Mouse (Mus musculus): ENCODE results near the gene Ddr1.

Gene Ddr1

GRCm38 (mm10) chr17:35719616-35720339 lies 15.4 kb upstream of the Ddr1 start:
- no peak for DNase-seq

GRCm38 (mm10) chr17:35717080-35717479 lies 12.7 kb upstream of the Ddr1 start:
- no peak for DNase-seq

GRCm38 (mm10) chr17:35716114-35716513 lies 11.7 kb upstream of the Ddr1 start:
- DNase-seq, result no peak

- DNase-seq, result peak; percentile 62 to 85
Measured at GRCm38 (mm10) chr17:35710705-35711347, 6.4 kb upstream of the Ddr1 start.

- DNase-seq, result no peak
Measured at GRCm38 (mm10) chr17:35708611-35709010, 4.2 kb upstream of the Ddr1 start.

- DNase-seq, result no peak
Measured at GRCm38 (mm10) chr17:35707929-35708328, 3.5 kb upstream of the Ddr1 start.

- peak; percentile 73 to 86 for DNase-seq
Measured at GRCm38 (mm10) chr17:35705836-35706235, 1.4 kb upstream of the Ddr1 start.

GRCm38 (mm10) chr17:35703751-35704271 lies 610 bp downstream of the Ddr1 start:
- DNase-seq, result peak; percentile 63 to 71

- no peak for DNase-seq
Measured at GRCm38 (mm10) chr17:35703065-35703464, 1.4 kb downstream of the Ddr1 start.

GRCm38 (mm10) chr17:35702605-35703004 lies 1.8 kb downstream of the Ddr1 start:
- DNase-seq, result no peak

GRCm38 (mm10) chr17:35701978-35702461 lies 2.4 kb downstream of the Ddr1 start:
- peak; percentile 69 for DNase-seq

- DNase-seq, result peak; percentile 74 to 76
Measured at GRCm38 (mm10) chr17:35701203-35701977, 3.0 kb downstream of the Ddr1 start.

- DNase-seq, result peak; percentile 83 to 86
Measured at GRCm38 (mm10) chr17:35700371-35700961, 4.0 kb downstream of the Ddr1 start.

- DNase-seq, result peak; percentile 90 to 91
Measured at GRCm38 (mm10) chr17:35699919-35700318, 4.5 kb downstream of the Ddr1 start.

- no peak for DNase-seq
Measured at GRCm38 (mm10) chr17:35698501-35698883, 5.9 kb downstream of the Ddr1 start.

GRCm38 (mm10) chr17:35697759-35698500 lies 6.5 kb downstream of the Ddr1 start:
- DNase-seq, result peak; percentile 71 to 83

GRCm38 (mm10) chr17:35697429-35697758 lies 7.0 kb downstream of the Ddr1 start:
- DNase-seq, result no peak

GRCm38 (mm10) chr17:35696691-35697090 lies 7.7 kb downstream of the Ddr1 start:
- no peak for DNase-seq

GRCm38 (mm10) chr17:35695289-35695688 lies 9.1 kb downstream of the Ddr1 start:
- peak; percentile 59 to 89 for DNase-seq

GRCm38 (mm10) chr17:35693906-35694305 lies 10.5 kb downstream of the Ddr1 start:
- DNase-seq, result no peak

GRCm38 (mm10) chr17:35692368-35692767 lies 12.1 kb downstream of the Ddr1 start:
- DNase-seq, result no peak

GRCm38 (mm10) chr17:35691811-35692210 lies 12.6 kb downstream of the Ddr1 start:
- DNase-seq, result peak in 1 of 2 experiments; percentile 27
